Mouse (Mus musculus) heart, embryonic 11.5 days (tissue): Measurements from ENCODE around the gene Cep170b. TPM values are rescaled to one million over a fixed set of nuclear protein-coding genes. Genes with fewer than 3 reads are reported as not detected.
A peak's percentile ranks its signal among the peaks of the same experiment; 100 is the strongest.

Experiments
- ATAC-seq: fragments of 200-750 bp; cut with Nextera tagmentation; replicated peaks from 2 replicates; pipeline ENCODE4 v1.8.0; 2017; ENCODE audit warnings: moderate library complexity; ENCODE audit not compliant: insufficient number of reproducible peaks, low FRiP score, low TSS enrichment
- H3K27ac ChIP-seq: fragments of 300-500 bp; sonication (generic); 2 replicates; pipeline ENCODE4 v1.5.1; 2014; ENCODE audit warnings: mild to moderate bottlenecking, low read depth, low read length
- H3K27me3 ChIP-seq: fragments of 300-500 bp; sonication (generic); 2 replicates; pipeline ENCODE4 v1.6.1; 2014; ENCODE audit warnings: mild to moderate bottlenecking, low read length, mixed read lengths; ENCODE audit not compliant: control insufficient read depth, insufficient read depth
- H3K36me3 ChIP-seq: fragments of 300-500 bp; sonication (generic); 2 replicates; pipeline ENCODE4 v1.6.1; 2014; ENCODE audit warnings: mild to moderate bottlenecking, low read length, moderate library complexity, mixed read lengths; ENCODE audit not compliant: control insufficient read depth, insufficient read depth
- H3K4me1 ChIP-seq: fragments of 300-500 bp; sonication (generic); 2 replicates; pipeline ENCODE4 v1.6.1; 2014; ENCODE audit warnings: low read length; ENCODE audit not compliant: control insufficient read depth, insufficient read depth
- H3K4me2 ChIP-seq: fragments of 300-500 bp; sonication (generic); 2 replicates; pipeline ENCODE4 v1.6.1; 2014; ENCODE audit warnings: mild to moderate bottlenecking, moderate library complexity
- H3K4me3 ChIP-seq: fragments of 300-500 bp; sonication (generic); 2 replicates; pipeline ENCODE4 v1.5.1; 2014; ENCODE audit warnings: low read depth, low read length
- H3K9ac ChIP-seq: fragments of 300-500 bp; sonication (generic); 2 replicates; pipeline ENCODE4 v1.6.1; 2014; ENCODE audit warnings: mild to moderate bottlenecking, low read depth, low read length, moderate library complexity
- H3K9me3 ChIP-seq: fragments of 300-500 bp; sonication (generic); replicated peaks from 2 replicates; pipeline ENCODE4 v1.6.1; 2016; ENCODE audit warnings: low read length; ENCODE audit not compliant: control insufficient read depth
- WGBS: fragments of 180-500 bp; shearing (Covaris S2); extraction: QIAGEN DNeasy Blood & Tissue Kit; methylation state at CpG from one replicate; pipeline ENCODE4 v1.1.7; 2014; ENCODE audit not compliant: insufficient replicate concordance; 5-methylcytosine and 5-hydroxymethylcytosine counted together
- polyA plus RNA-seq: library from polyadenylated mRNA; unstranded; fragments of >200 nt; fragmentation: Nextera tagmentation; extraction: Ambion mirVana; gene quantifications from 2 replicates; pipeline ENCODE4 v1.2.1, GENCODE M21; 2014

The Cep170b gene
- polyA plus RNA-seq, 1 experiment from 2014 or later: 3.1 TPM

DNA sequence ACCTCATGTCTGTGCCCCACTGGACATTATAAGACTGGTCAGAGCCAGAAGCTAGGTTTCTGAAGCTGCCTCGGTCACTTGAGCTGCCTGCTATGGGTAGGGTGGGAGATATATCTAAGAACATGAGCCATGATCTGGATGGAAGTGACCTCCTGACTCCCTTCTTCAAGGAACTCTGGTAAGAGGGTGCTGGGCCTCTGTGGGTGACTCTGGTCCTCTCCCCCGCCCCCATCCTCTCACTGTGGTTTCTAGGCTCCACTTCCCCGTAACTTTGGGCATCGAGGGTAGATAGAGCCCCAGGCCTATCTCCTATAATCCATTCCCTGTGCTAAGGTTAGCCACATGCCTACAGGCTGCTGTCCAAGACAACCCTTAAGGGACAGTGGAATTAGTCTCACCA lies 41.2 kb downstream of the Cep170b start:
- ATAC-seq: no peak
- no peak overlapping the region for H3K27ac ChIP-seq
- WGBS: 64% methylated on average over 4 of the region's 4 CpGs
- H3K27me3 ChIP-seq: no peaks in the 10 kb centered on the region
- H3K9me3 ChIP-seq: 0 out of 2 replicates have a peak, but pooled peaks cover 2% of the 10 kb centered on the region
- no peaks in the 10 kb centered on the region for H3K4me1 ChIP-seq
- no peak overlapping the region for H3K4me3 ChIP-seq
- no peak overlapping the region for H3K4me2 ChIP-seq
- H3K9ac ChIP-seq: no peak overlapping the region
- no peaks in the 10 kb centered on the region for H3K36me3 ChIP-seq

DNA sequence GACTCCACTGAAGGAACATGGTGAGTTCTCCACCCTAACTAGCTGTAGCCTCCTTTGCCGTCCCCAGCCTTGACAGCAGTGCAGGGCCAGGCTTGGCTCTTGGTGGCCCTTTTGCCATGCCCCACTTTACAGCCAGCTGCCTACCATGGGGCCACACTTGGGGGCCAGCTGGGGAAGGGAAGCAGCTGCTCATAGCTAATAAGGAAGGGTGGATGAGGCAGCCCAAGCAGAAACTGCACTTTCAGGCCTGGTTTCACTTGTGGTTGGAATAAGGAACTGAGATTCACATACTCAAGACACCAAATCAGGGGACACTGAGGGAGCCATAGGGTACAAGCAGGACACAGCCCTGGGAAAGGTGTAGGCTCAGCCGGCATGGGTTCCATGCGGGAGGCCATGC lies 41.8 kb downstream of the Cep170b start:
- no peaks in the 10 kb centered on the region for H3K4me1 ChIP-seq
- H3K4me3 ChIP-seq: no peak overlapping the region
- 83% methylated on average over 3 of the region's 3 CpGs for WGBS
- no peaks in the 10 kb centered on the region for H3K27me3 ChIP-seq
- H3K9me3 ChIP-seq: no peaks in the 10 kb centered on the region
- H3K27ac ChIP-seq: no peak overlapping the region
- H3K4me2 ChIP-seq: no peak overlapping the region
- no peak for ATAC-seq
- H3K36me3 ChIP-seq: no peaks in the 10 kb centered on the region
- H3K9ac ChIP-seq: no peak overlapping the region

DNA sequence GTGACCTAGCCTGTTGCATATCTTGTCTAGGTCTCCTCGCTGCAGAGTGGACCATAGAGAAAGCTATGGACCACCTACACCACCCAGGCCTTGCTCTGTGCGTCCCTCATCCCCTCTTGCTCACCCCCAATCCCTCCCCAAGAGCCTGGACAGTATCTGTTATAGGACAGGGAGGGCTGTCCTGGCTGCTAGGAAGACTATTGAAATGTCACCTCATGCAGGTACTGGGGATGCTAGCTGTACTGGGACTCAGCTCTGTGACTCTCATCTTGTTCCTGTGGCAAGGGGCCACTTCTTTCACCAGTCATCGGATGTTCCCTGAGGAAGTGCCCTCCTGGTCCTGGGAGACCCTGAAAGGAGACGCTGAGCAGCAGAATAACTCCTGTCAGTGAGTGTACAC lies 42.9 kb downstream of the Cep170b start:
- Histone ChIP-seq H3K4me1 (no peaks in the 10 kb centered on the region), H3K36me3 (no peaks in the 10 kb centered on the region), H3K4me2 (no peak overlapping the region), H3K27me3 (no peaks in the 10 kb centered on the region), H3K27ac (no peak overlapping the region), H3K9ac (no peak overlapping the region), H3K9me3 (no peaks in the 10 kb centered on the region), H3K4me3 (no peak overlapping the region)
- whole genome bisulfite sequencing: 68% methylated on average over 4 of the region's 4 CpGs
- no peak for ATAC-seq

DNA sequence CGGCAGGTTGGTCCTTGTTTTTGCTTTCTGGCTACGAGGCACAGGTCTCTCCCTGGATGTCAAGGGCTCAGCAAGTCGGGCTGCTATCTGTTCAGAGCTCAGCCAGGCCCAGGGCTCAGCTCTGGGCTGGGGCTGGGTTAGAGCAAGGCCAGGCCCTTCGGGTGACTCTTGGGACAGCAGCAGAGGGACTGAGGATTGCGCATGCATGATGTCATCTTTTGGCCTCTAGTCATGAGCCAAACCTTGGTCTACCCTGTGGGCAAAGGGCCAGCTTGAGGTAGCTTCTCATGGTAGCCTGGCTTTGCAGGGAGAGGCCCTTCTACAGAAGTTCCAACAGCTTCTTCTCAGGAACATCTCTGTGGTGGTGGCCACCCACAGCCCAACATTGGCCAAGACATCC lies 43.9 kb downstream of the Cep170b start:
- Histone ChIP-seq H3K4me3 (no peak overlapping the region), H3K4me2 (no peak overlapping the region), H3K4me1 (no peaks in the 10 kb centered on the region), H3K9ac (no peak overlapping the region), H3K9me3 (no peaks in the 10 kb centered on the region), H3K27me3 (no peaks in the 10 kb centered on the region), H3K36me3 (no peaks in the 10 kb centered on the region), H3K27ac (no peak overlapping the region)
- 78% methylated on average over 5 of the region's 5 CpGs for WGBS
- no peak for ATAC-seq

DNA sequence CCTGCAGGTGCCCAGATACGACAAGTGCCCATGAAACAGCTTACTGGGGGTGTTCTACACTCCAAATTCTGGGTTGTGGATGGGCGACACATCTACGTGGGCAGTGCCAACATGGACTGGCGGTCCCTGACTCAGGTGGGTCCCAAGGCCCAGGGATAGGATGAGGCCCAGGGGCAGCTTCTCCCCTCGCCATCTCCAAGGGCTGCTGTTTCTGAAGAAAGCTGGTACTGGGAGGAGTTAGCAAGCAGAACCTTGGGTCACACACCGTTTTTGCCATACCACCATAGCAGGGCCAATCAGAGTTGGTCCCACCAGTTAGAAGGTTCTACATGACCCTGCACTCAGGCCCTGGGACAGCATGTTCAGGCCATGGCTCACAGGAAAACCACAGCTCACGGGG lies 44.7 kb downstream of the Cep170b start:
- H3K36me3 ChIP-seq: no peaks in the 10 kb centered on the region
- H3K4me2 ChIP-seq: no peak overlapping the region
- H3K27ac ChIP-seq: no peak overlapping the region
- WGBS: 83% methylated on average over 7 of the region's 7 CpGs
- no peak overlapping the region for H3K9ac ChIP-seq
- H3K27me3 ChIP-seq: no peaks in the 10 kb centered on the region
- ATAC-seq: no peak
- H3K4me1 ChIP-seq: 0 out of 2 replicates have a peak, but pooled peaks cover 5% of the 10 kb centered on the region
- no peak overlapping the region for H3K4me3 ChIP-seq
- no peaks in the 10 kb centered on the region for H3K9me3 ChIP-seq

DNA sequence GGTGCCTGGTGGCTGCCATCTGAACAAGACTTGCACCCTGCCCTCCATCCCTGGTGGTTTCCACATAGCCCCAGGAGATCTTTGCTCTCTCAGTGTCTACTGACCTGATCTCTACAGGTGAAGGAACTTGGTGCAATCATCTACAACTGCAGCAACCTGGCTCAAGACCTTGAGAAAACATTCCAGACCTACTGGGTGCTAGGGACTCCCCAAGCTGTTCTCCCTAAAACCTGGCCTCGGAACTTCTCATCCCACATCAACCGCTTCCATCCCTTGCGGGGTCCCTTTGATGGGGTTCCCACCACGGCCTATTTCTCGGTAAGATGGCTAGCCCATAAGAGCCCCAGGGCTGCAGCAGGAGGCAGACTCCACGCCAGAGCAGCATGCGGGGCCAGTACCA lies 46.3 kb downstream of the Cep170b start:
- Histone ChIP-seq H3K27me3 (no peaks in the 10 kb centered on the region; the same call in 1 of the 2 replicates), H3K4me1 (0 out of 2 replicates have a peak, but pooled peaks cover 5% of the 10 kb centered on the region), H3K36me3 (no peaks in the 10 kb centered on the region), H3K4me3 (no peak overlapping the region), H3K4me2 (no peak overlapping the region), H3K9me3 (no peaks in the 10 kb centered on the region), H3K27ac (no peak overlapping the region), H3K9ac (no peak overlapping the region)
- no peak for ATAC-seq
- 89% methylated on average over 7 of the region's 7 CpGs for WGBS

DNA sequence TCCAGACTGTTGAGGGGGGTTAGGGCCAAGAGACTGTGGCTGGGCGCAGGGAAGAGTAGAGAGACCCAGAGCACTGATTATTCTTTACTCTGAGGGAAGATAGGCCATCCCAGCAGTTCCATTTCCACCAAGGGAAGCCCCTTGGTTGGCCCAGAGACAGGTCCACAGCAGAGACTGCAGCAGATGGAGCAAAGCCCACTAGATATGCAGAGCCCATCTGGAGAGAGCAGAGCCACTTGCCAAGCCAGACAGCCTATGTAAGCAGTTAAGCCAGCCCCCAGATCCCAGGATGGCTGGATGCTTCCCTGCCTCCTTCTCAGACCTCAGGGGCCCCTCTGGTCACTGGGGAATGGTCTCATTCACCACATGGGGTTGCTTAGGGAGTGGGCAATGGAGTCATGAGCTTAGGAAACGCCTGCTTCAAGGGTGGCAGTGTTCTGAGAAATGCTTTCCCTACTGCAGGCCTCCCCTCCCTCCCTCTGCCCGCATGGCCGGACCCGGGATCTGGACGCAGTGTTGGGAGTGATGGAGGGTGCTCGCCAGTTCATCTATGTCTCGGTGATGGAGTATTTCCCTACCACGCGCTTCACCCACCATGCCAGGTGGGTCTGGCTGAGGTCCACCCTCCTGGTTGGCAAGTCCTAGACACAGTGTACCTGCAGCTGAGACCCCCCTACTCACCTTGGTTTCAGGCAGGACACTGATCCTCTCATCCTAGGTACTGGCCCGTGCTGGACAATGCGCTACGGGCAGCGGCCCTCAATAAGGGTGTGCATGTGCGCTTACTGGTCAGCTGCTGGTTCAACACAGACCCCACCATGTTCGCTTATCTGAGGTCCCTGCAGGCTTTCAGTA lies 47.0 kb downstream of the Cep170b start:
- Histone ChIP-seq H3K27me3 (no peaks in the 10 kb centered on the region; the same call in 1 of the 2 replicates), H3K9ac (no peak overlapping the region), H3K36me3 (no peaks in the 10 kb centered on the region), H3K4me2 (no peak overlapping the region), H3K4me1 (0 out of 2 replicates have a peak, but pooled peaks cover 5% of the 10 kb centered on the region), H3K9me3 (no peaks in the 10 kb centered on the region), H3K4me3 (no peak overlapping the region), H3K27ac (no peak overlapping the region)
- ATAC-seq: no peak
- WGBS: 88% methylated on average over 16 of the region's 16 CpGs

DNA sequence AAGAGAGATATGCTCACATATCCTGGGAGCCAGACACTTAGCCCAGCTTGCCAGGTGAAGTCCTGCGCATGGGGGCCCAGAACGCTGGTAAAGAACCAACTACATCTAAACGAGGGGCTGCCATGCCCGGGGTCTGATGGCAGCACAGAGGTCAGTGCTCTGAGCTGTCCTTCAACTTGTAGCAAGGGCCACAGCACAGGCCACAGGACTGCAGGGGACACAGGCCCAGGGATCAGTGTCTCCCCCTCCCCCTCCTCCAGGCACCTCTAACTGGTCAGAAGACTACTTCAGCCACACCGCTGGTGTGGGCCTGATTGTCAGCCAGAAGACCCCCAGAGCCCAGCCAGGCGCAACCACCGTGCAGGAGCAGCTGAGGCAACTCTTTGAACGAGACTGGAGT lies 47.9 kb downstream of the Cep170b start:
- no peak overlapping the region for H3K4me2 ChIP-seq
- WGBS: 75% methylated on average over 8 of the region's 8 CpGs
- H3K4me3 ChIP-seq: no peak overlapping the region
- H3K9ac ChIP-seq: no peak overlapping the region
- no peaks in the 10 kb centered on the region for H3K36me3 ChIP-seq
- no peaks in the 10 kb centered on the region for H3K9me3 ChIP-seq
- no peak for ATAC-seq
- no peaks in the 10 kb centered on the region; the same call in 1 of the 2 replicates for H3K27me3 ChIP-seq
- 0 out of 2 replicates have a peak, but pooled peaks cover 7% of the 10 kb centered on the region for H3K4me1 ChIP-seq
- no peak overlapping the region for H3K27ac ChIP-seq

DNA sequence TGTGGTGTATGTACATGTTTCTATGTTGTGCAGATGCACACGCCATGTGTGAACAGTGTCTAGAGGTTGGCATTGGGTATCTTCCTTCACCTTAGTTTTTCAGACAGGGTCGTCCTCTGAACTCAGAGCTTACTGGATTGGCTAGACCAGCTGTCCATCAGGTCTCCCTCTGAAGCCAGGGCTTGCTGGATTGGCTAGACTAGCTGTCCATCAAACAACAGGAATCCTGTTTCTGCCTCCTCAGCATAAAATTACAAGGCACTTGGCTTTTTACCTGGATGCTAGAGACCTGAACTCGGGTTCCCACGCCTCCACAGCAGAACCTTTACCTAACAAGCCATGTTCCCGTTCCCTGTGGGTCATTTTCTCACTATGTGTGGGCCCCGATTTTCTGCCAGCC lies 48.8 kb downstream of the Cep170b start:
- H3K9ac ChIP-seq: no peak overlapping the region
- WGBS: 80% methylated on average over 6 of the region's 6 CpGs

More for the DNA sequence above, 48.8 kb downstream of the Cep170b start:
- Histone ChIP-seq H3K4me3 (no peak overlapping the region), H3K27me3 (no peaks in the 10 kb centered on the region; the same call in 1 of the 2 replicates), H3K4me2 (no peak overlapping the region; the same call in 1 of the 2 replicates), H3K27ac (peak overlapping the region; percentile 31; the same call in 1 of the 2 replicates), H3K4me1 (0 out of 2 replicates have a peak, but pooled peaks cover 9% of the 10 kb centered on the region), H3K36me3 (no peaks in the 10 kb centered on the region), H3K9me3 (no peaks in the 10 kb centered on the region)
- no peak for ATAC-seq
